Mouse (Mus musculus): ENCODE measurements at regions not wholly inside any gene's neighbourhood (a gene's known extent, or its start where the extent isn't known, plus 50 kb on each side); places are given as distances from the start of the nearest gene placed in this dataset.

GRCm38 (mm10) chr17:75795772-75796171 lies 244.0 kb upstream of the Fam98a start:
- Histone ChIP-seq H3K9ac (ENCODE audit: low read length) (no peak overlapping the region), H3K27me3 (ENCODE audit: control insufficient read depth, insufficient read depth, low read depth, low read length) (no peaks in the 10 kb centered on the region), H3K4me2 (ENCODE audit: low read depth, low read length) (no peak overlapping the region), H3K27ac (ENCODE audit: low read length) (no peak overlapping the region), H3K4me1 (replicated peaks; ENCODE audit: control insufficient read depth, insufficient read depth, low read length) (no peaks in the 10 kb centered on the region), H3K4me3 (ENCODE audit: low read length) (no peak overlapping the region), H3K36me3 (ENCODE audit: control insufficient read depth, insufficient read depth, low read length) (no peaks in the 10 kb centered on the region), H3K9me3 (ENCODE audit: control insufficient read depth, low read length) (no peaks in the 10 kb centered on the region)
- ATAC-seq (ENCODE audit: low read depth), result no peak
- 83% methylated on average over 3 of the region's 3 CpGs for WGBS

DNA sequence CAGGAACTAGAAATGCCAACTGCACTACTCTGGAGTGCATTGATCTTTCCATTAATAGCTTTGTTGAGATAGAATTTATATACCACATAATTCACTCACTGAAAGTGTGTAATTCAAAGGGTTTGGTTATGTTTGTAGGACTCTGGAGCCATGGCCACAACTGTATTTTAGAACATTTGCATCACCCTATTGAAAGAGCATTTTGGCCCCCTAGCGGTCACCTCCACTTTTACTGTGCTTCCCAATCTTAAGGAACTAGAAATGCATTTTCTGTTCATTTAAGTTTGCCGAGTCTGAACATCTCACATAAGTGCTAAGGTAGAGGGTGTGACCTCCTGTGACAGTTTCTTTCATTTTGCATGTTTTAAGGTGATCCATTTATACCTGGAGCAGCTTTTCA lies 228.0 kb upstream of the Fam98a start:
- no peaks in the 10 kb centered on the region for H3K36me3 ChIP-seq (ENCODE audit: control insufficient read depth, insufficient read depth, low read length)
- 36% methylated on average over 2 of the region's 2 CpGs for WGBS
- no peak for ATAC-seq (ENCODE audit: low read depth)

DNA sequence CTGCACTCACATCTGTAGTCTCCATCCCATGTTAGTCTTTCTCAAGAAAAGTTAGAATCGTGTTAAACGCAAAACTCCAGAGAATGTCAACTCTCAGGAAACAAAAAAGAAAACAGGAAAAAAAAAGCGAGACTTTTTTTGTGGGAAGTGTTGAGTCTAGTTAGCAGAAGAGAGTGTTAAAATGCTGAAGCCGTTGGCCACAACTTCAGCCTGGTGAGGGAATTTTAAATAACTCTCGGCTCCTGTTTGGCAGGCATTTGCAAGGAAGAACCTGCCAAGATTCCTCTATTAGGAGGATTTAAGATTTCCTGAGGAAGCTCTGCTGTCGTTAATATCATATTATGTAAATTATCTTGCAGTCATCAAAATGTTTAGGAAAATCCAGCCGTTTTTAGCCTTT lies 224.9 kb upstream of the Fam98a start:
- H3K36me3 ChIP-seq (ENCODE audit: control insufficient read depth, insufficient read depth, low read length), result no peaks in the 10 kb centered on the region
- H3K9ac ChIP-seq (ENCODE audit: low read length), result no peak overlapping the region
- H3K4me1 ChIP-seq (replicated peaks; ENCODE audit: control insufficient read depth, insufficient read depth, low read length), result no peaks in the 10 kb centered on the region
- ATAC-seq (ENCODE audit: low read depth), result no peak
- H3K4me2 ChIP-seq (ENCODE audit: low read depth, low read length), result no peak overlapping the region
- 48% methylated on average over 7 of the region's 7 CpGs for WGBS
- no peak overlapping the region for H3K27ac ChIP-seq (ENCODE audit: low read length)
- H3K9me3 ChIP-seq (ENCODE audit: control insufficient read depth, low read length), result no peaks in the 10 kb centered on the region
- no peaks in the 10 kb centered on the region for H3K27me3 ChIP-seq (ENCODE audit: control insufficient read depth, insufficient read depth, low read depth, low read length)
- no peak overlapping the region for H3K4me3 ChIP-seq (ENCODE audit: low read length)

More for the DNA sequence above, 228.0 kb upstream of the Fam98a start:
- Histone ChIP-seq H3K4me2 (ENCODE audit: low read depth, low read length) (no peak overlapping the region), H3K9ac (ENCODE audit: low read length) (no peak overlapping the region), H3K9me3 (ENCODE audit: control insufficient read depth, low read length) (no peaks in the 10 kb centered on the region), H3K27me3 (ENCODE audit: control insufficient read depth, insufficient read depth, low read depth, low read length) (no peaks in the 10 kb centered on the region), H3K27ac (ENCODE audit: low read length) (no peak overlapping the region), H3K4me3 (ENCODE audit: low read length) (no peak overlapping the region), H3K4me1 (replicated peaks; ENCODE audit: control insufficient read depth, insufficient read depth, low read length) (no peaks in the 10 kb centered on the region)

DNA sequence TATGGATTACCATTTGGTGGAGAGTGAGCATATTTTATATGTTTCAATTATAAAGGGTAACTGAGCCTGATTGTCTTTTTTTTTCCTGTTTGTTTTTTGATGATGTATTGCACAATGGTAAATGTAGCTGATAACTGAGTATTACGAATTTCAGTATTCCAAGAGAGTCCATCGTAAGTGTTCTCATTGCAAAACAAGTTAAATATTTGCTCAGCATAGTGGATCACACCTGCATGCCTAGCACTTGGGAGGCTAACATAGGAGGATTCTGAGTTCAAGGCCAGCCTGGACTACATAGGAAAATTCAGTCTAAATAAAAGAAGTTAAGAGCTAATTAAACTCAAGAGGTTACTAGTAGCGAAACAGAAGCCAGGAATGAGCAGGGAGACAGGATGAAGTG lies 223.8 kb upstream of the Fam98a start:
- H3K4me1 ChIP-seq (replicated peaks; ENCODE audit: control insufficient read depth, insufficient read depth, low read length), result no peaks in the 10 kb centered on the region
- no peak overlapping the region for H3K27ac ChIP-seq (ENCODE audit: low read length)
- no peaks in the 10 kb centered on the region for H3K36me3 ChIP-seq (ENCODE audit: control insufficient read depth, insufficient read depth, low read length)
- H3K4me3 ChIP-seq (ENCODE audit: low read length), result no peak overlapping the region
- no peak for ATAC-seq (ENCODE audit: low read depth)
- WGBS, result 58% methylated on average over 3 of the region's 3 CpGs
- no peak overlapping the region for H3K4me2 ChIP-seq (ENCODE audit: low read depth, low read length)
- no peak overlapping the region for H3K9ac ChIP-seq (ENCODE audit: low read length)
- no peaks in the 10 kb centered on the region for H3K9me3 ChIP-seq (ENCODE audit: control insufficient read depth, low read length)
- no peaks in the 10 kb centered on the region for H3K27me3 ChIP-seq (ENCODE audit: control insufficient read depth, insufficient read depth, low read depth, low read length)

- H3K4me1 ChIP-seq (replicated peaks; ENCODE audit: control insufficient read depth, insufficient read depth, low read length), result no peaks in the 10 kb centered on the region
- no peaks in the 10 kb centered on the region for H3K36me3 ChIP-seq (ENCODE audit: control insufficient read depth, insufficient read depth, low read length)
- no peak overlapping the region for H3K9ac ChIP-seq (ENCODE audit: low read length)
- H3K9me3 ChIP-seq (ENCODE audit: control insufficient read depth, low read length), result no peaks in the 10 kb centered on the region
- ATAC-seq (ENCODE audit: low read depth), result no peak
- no peaks in the 10 kb centered on the region for H3K27me3 ChIP-seq (ENCODE audit: control insufficient read depth, insufficient read depth, low read depth, low read length)
- H3K4me2 ChIP-seq (ENCODE audit: low read depth, low read length), result no peak overlapping the region
- no peak overlapping the region for H3K27ac ChIP-seq (ENCODE audit: low read length)
- no peak overlapping the region for H3K4me3 ChIP-seq (ENCODE audit: low read length)
Observed at GRCm38 (mm10) chr17:75772861-75773260, 221.1 kb upstream of the Fam98a start.

GRCm38 (mm10) chr17:75768654-75769053 lies 216.9 kb upstream of the Fam98a start:
- H3K27ac ChIP-seq (ENCODE audit: low read length), result no peak overlapping the region
- 82% methylated on average over 6 of the region's 6 CpGs for WGBS
- no peak overlapping the region for H3K9ac ChIP-seq (ENCODE audit: low read length)
- no peak overlapping the region for H3K4me2 ChIP-seq (ENCODE audit: low read depth, low read length)
- H3K36me3 ChIP-seq (ENCODE audit: control insufficient read depth, insufficient read depth, low read length), result no peaks in the 10 kb centered on the region
- H3K4me1 ChIP-seq (replicated peaks; ENCODE audit: control insufficient read depth, insufficient read depth, low read length), result no peaks in the 10 kb centered on the region
- ATAC-seq (ENCODE audit: low read depth), result no peak
- no peak overlapping the region for H3K4me3 ChIP-seq (ENCODE audit: low read length)
- no peaks in the 10 kb centered on the region for H3K27me3 ChIP-seq (ENCODE audit: control insufficient read depth, insufficient read depth, low read depth, low read length)
- H3K9me3 ChIP-seq (ENCODE audit: control insufficient read depth, low read length), result no peaks in the 10 kb centered on the region

DNA sequence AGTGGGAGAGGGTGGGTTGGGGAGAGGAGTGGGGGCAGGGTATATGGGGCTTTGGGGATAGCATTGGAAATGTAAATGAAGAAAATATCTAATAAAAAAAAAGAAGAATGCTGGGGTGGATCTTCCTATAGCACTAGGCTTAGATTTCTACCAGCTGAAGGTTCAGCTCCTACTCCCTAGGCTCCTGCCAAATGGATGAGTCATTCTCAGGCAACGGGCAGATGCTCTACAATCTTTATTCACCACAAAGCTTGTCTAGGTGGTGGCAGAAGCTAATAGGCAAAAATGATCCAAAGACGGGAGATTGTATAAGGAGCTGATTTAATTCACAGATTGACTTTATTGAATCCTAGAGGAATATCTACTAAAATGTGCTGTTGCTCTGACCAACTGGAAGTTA lies 211.6 kb upstream of the Fam98a start:
- H3K27ac ChIP-seq (ENCODE audit: low read length), result no peak overlapping the region
- H3K4me2 ChIP-seq (ENCODE audit: low read depth, low read length), result no peak overlapping the region
- no peak overlapping the region for H3K9ac ChIP-seq (ENCODE audit: low read length)
- no peaks in the 10 kb centered on the region for H3K36me3 ChIP-seq (ENCODE audit: control insufficient read depth, insufficient read depth, low read length)
- H3K9me3 ChIP-seq (ENCODE audit: control insufficient read depth, low read length), result no peaks in the 10 kb centered on the region
- no peak for ATAC-seq (ENCODE audit: low read depth)
- WGBS, result 84% methylated on average over 2 of the region's 2 CpGs
- H3K4me1 ChIP-seq (replicated peaks; ENCODE audit: control insufficient read depth, insufficient read depth, low read length), result no peaks in the 10 kb centered on the region
- no peak overlapping the region for H3K4me3 ChIP-seq (ENCODE audit: low read length)
- no peaks in the 10 kb centered on the region for H3K27me3 ChIP-seq (ENCODE audit: control insufficient read depth, insufficient read depth, low read depth, low read length)

- no peaks in the 10 kb centered on the region for H3K36me3 ChIP-seq (ENCODE audit: control insufficient read depth, insufficient read depth, low read length)
- no peaks in the 10 kb centered on the region for H3K4me1 ChIP-seq (replicated peaks; ENCODE audit: control insufficient read depth, insufficient read depth, low read length)
- H3K4me3 ChIP-seq (ENCODE audit: low read length), result no peak overlapping the region
- no peak for ATAC-seq (ENCODE audit: low read depth)
- no peaks in the 10 kb centered on the region for H3K9me3 ChIP-seq (ENCODE audit: control insufficient read depth, low read length)
- H3K27me3 ChIP-seq (ENCODE audit: control insufficient read depth, insufficient read depth, low read depth, low read length), result no peaks in the 10 kb centered on the region
- WGBS, result 83% methylated on average over 5 of the region's 5 CpGs
- no peak overlapping the region for H3K9ac ChIP-seq (ENCODE audit: low read length)
- H3K4me2 ChIP-seq (ENCODE audit: low read depth, low read length), result no peak overlapping the region
- no peak overlapping the region for H3K27ac ChIP-seq (ENCODE audit: low read length)
Observed at GRCm38 (mm10) chr17:75756487-75756886, 204.7 kb upstream of the Fam98a start.

GRCm38 (mm10) chr17:75716458-75716857 lies 164.7 kb upstream of the Fam98a start:
- ATAC-seq (ENCODE audit: low read depth), result no peak
- H3K4me3 ChIP-seq (ENCODE audit: low read length), result no peak overlapping the region
- H3K36me3 ChIP-seq (ENCODE audit: control insufficient read depth, insufficient read depth, low read length), result no peaks in the 10 kb centered on the region
- H3K4me1 ChIP-seq (replicated peaks; ENCODE audit: control insufficient read depth, insufficient read depth, low read length), result no peaks in the 10 kb centered on the region
- H3K9ac ChIP-seq (ENCODE audit: low read length), result no peak overlapping the region
- H3K4me2 ChIP-seq (ENCODE audit: low read depth, low read length), result no peak overlapping the region
- 89% methylated on average over 4 of the region's 4 CpGs for WGBS
- no peaks in the 10 kb centered on the region for H3K27me3 ChIP-seq (ENCODE audit: control insufficient read depth, insufficient read depth, low read depth, low read length)
- H3K9me3 ChIP-seq (ENCODE audit: control insufficient read depth, low read length), result no peaks in the 10 kb centered on the region
- H3K27ac ChIP-seq (ENCODE audit: low read length), result no peak overlapping the region

GRCm38 (mm10) chr17:75714578-75714977 lies 162.8 kb upstream of the Fam98a start:
- no peaks in the 10 kb centered on the region for H3K9me3 ChIP-seq (ENCODE audit: control insufficient read depth, low read length)
- no peaks in the 10 kb centered on the region for H3K27me3 ChIP-seq (ENCODE audit: control insufficient read depth, insufficient read depth, low read depth, low read length)
- no peak overlapping the region for H3K4me3 ChIP-seq (ENCODE audit: low read length)
- no peak for ATAC-seq (ENCODE audit: low read depth)
- no peak overlapping the region for H3K4me2 ChIP-seq (ENCODE audit: low read depth, low read length)
- H3K36me3 ChIP-seq (ENCODE audit: control insufficient read depth, insufficient read depth, low read length), result no peaks in the 10 kb centered on the region
- no peaks in the 10 kb centered on the region for H3K4me1 ChIP-seq (replicated peaks; ENCODE audit: control insufficient read depth, insufficient read depth, low read length)
- no peak overlapping the region for H3K9ac ChIP-seq (ENCODE audit: low read length)
- H3K27ac ChIP-seq (ENCODE audit: low read length), result no peak overlapping the region

All from lung, embryonic 16.5 days (tissue).